Mouse (Mus musculus) bone marrow, adult 2 months (tissue): ENCODE measurements around the gene Orm3.

Experiments used
- CTCF ChIP-seq: fragments of 200-500 bp; IDR thresholded peaks from 2 replicates; pipeline ENCODE4 v1.5.1; 2011; ENCODE audit warnings: low read length, control low read depth; ENCODE audit not compliant: control insufficient read depth, insufficient read depth
- POLR2A ChIP-seq: fragments of 200-500 bp; IDR thresholded peaks from 2 replicates; pipeline ENCODE4 v1.6.1; 2011; ENCODE audit warnings: low read depth, mild to moderate bottlenecking, control low read depth, low read length, borderline replicate concordance; ENCODE audit not compliant: control insufficient read depth

- TF ChIP-seq CTCF (no peak), POLR2A (no peak)
Observed at GRCm38 (mm10) chr4:63323275-63323815, 32.6 kb upstream of the Orm3 start.
